Mouse (Mus musculus): ENCODE measurements around the gene Lpo.

DNA sequence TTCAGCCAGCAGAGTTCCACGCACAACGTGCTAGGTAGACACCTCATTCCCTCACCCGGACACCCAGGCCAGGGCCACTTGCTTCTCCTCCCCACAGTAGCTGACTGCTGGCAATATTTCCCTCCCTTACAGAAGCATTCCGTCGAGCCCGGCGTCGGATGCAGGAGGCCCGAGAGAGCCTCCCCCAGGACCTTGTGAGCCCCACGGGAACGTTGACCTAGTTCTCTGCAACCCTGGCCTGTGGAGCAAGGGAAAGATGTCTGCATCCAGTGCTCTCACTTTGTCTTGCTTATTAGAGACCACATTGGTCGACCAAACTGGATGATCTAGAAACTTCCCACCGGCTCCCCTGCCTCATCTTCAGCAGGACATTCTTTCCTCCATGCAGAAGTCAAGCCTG, 34.7 kb upstream of the Lpo start:
- TF ChIP-seq CTCF (IDR thresholded peaks at IDR 0.05) = no peak
- no peak for TF ChIP-seq EP300 (IDR thresholded peaks at IDR 0.05)
